Mouse (Mus musculus): ENCODE data around the gene Pcgf6. TPM values are rescaled to one million over a fixed set of nuclear protein-coding genes. Genes with fewer than 3 reads are reported as not detected.

Pcgf6 gene
- total and polyA plus RNA-seq, 2 experiments from 2014 or later = 3.3 to 4.1 TPM

DNA sequence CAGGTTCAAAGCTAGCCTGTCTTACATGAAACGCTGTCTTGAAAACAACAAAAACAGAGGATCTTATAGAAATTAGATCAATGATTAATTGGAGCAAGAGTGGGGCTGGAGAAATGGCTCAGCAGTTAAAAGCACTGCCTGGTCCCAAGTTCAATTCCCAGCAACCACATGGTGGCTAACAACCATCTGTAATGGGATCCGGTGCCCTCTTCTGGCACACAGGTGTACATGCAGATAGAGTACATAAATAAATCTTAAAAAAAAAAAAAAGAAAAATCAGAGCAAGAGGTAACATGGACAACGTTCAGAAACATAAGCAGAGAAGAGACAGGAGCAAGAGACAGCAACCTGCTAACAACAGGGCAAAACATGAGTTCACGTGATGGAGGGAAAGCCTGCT is 24.2 kb downstream of the Pcgf6 start:
- no peak for DNase-seq (ENCODE audit: low spot score)
- no peak overlapping the region for H3K4me3 ChIP-seq (ENCODE audit: low read depth, low read length)
- H3K9ac ChIP-seq (replicated peaks; ENCODE audit: low read depth, low read length) = no peak overlapping the region
- no peak for TF ChIP-seq CTCF (IDR thresholded peaks at IDR 0.05; ENCODE audit: low read depth)
- TF ChIP-seq EP300 (IDR thresholded peaks at IDR 0.05; ENCODE audit: low read depth) = no peak
- H3K4me2 ChIP-seq (ENCODE audit: low read depth, low read length) = no peak overlapping the region
- WGBS = 87% methylated on average over 4 of the region's 4 CpGs
- no peak for ATAC-seq (ENCODE audit: insufficient read depth, low read depth)
- H3K36me3 ChIP-seq (replicated peaks; ENCODE audit: control insufficient read depth, insufficient read depth, low read length) = no peaks in the 10 kb centered on the region
- no peaks in the 10 kb centered on the region for H3K9me3 ChIP-seq (replicated peaks; ENCODE audit: control insufficient read depth, low read length)
- H3K27ac ChIP-seq (ENCODE audit: low read depth) = no peak overlapping the region
- no peaks in the 10 kb centered on the region for H3K4me1 ChIP-seq (ENCODE audit: control insufficient read depth, insufficient read depth)
- H3K27me3 ChIP-seq (ENCODE audit: control insufficient read depth, insufficient read depth, low read length) = no peaks in the 10 kb centered on the region

GRCm38 (mm10) chr19:47024954-47025353 is 25.8 kb downstream of the Pcgf6 start:
- DNase-seq (ENCODE audit: low spot score) (no peak), ATAC-seq (ENCODE audit: insufficient read depth, low read depth) (no peak; the same call in 1 of the 2 replicates)
- Histone ChIP-seq H3K36me3 (replicated peaks; ENCODE audit: control insufficient read depth, insufficient read depth, low read length) (no peaks in the 10 kb centered on the region), H3K4me1 (ENCODE audit: control insufficient read depth, insufficient read depth) (no peaks in the 10 kb centered on the region), H3K4me2 (ENCODE audit: low read depth, low read length) (no peak overlapping the region), H3K27ac (ENCODE audit: low read depth) (no peak overlapping the region), H3K27me3 (ENCODE audit: control insufficient read depth, insufficient read depth, low read length) (no peaks in the 10 kb centered on the region), H3K9ac (replicated peaks; ENCODE audit: low read depth, low read length) (no peak overlapping the region), H3K4me3 (ENCODE audit: low read depth, low read length) (no peak overlapping the region), H3K9me3 (replicated peaks; ENCODE audit: control insufficient read depth, low read length) (no peaks in the 10 kb centered on the region)
- 35% methylated on average over 10 of the region's 10 CpGs for whole genome bisulfite sequencing
- TF ChIP-seq EP300 (IDR thresholded peaks at IDR 0.05; ENCODE audit: low read depth) (no peak), CTCF (IDR thresholded peaks at IDR 0.05; ENCODE audit: low read depth) (no peak)

- TF ChIP-seq EP300 (IDR thresholded peaks at IDR 0.05; ENCODE audit: low read depth) (no peak), CTCF (IDR thresholded peaks at IDR 0.05; ENCODE audit: low read depth) (no peak)
- DNase-seq (ENCODE audit: low spot score) (no peak), ATAC-seq (ENCODE audit: insufficient read depth, low read depth) (no peak)
- Histone ChIP-seq H3K4me3 (ENCODE audit: low read depth, low read length) (no peak overlapping the region), H3K36me3 (replicated peaks; ENCODE audit: control insufficient read depth, insufficient read depth, low read length) (no peaks in the 10 kb centered on the region), H3K4me1 (ENCODE audit: control insufficient read depth, insufficient read depth) (no peaks in the 10 kb centered on the region), H3K27ac (ENCODE audit: low read depth) (no peak overlapping the region), H3K9me3 (replicated peaks; ENCODE audit: control insufficient read depth, low read length) (no peaks in the 10 kb centered on the region), H3K27me3 (ENCODE audit: control insufficient read depth, insufficient read depth, low read length) (peaks cover 8% of the 10 kb centered on the region; the same call in 1 of the 2 replicates), H3K9ac (replicated peaks; ENCODE audit: low read depth, low read length) (no peak overlapping the region), H3K4me2 (ENCODE audit: low read depth, low read length) (no peak overlapping the region)
- WGBS = 72% methylated on average over 13 of the region's 13 CpGs
Observed at GRCm38 (mm10) chr19:47023546-47023945, 27.2 kb downstream of the Pcgf6 start.

DNA sequence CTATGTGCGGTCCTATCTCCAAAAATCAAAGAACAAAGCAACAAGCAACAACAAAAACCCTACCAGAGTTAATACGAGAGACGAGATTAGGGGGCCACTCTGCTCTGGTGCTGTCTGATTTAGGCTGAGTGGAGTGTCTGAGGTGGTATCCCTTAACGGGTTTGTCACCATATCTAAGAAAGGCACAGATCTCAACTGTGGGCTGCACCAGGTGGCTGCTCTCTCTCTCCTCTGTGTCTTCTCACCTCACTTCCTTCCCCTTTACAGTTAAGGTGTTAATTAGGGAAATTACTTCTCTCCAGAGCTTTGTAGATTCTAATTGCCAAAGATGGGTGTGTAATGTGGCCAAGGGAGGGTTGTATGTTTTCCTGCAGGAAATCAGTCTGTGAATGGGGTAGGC is 28.0 kb downstream of the Pcgf6 start:
- Histone ChIP-seq H3K27me3 (ENCODE audit: control insufficient read depth, insufficient read depth, low read length) (peaks cover 17% of the 10 kb centered on the region; the same call in 1 of the 2 replicates), H3K4me3 (ENCODE audit: low read depth, low read length) (no peak overlapping the region), H3K27ac (ENCODE audit: low read depth) (no peak overlapping the region), H3K4me1 (ENCODE audit: control insufficient read depth, insufficient read depth) (no peaks in the 10 kb centered on the region), H3K36me3 (replicated peaks; ENCODE audit: control insufficient read depth, insufficient read depth, low read length) (no peaks in the 10 kb centered on the region), H3K9ac (replicated peaks; ENCODE audit: low read depth, low read length) (no peak overlapping the region), H3K4me2 (ENCODE audit: low read depth, low read length) (no peak overlapping the region), H3K9me3 (replicated peaks; ENCODE audit: control insufficient read depth, low read length) (no peaks in the 10 kb centered on the region)
- DNase-seq (ENCODE audit: low spot score) = no peak
- TF ChIP-seq EP300 (IDR thresholded peaks at IDR 0.05; ENCODE audit: low read depth) = no peak
- no peak for TF ChIP-seq CTCF (IDR thresholded peaks at IDR 0.05; ENCODE audit: low read depth)
- no peak for ATAC-seq (ENCODE audit: insufficient read depth, low read depth)
- 65% methylated on average over 4 of the region's 4 CpGs for WGBS

- no peak overlapping the region for H3K27ac ChIP-seq (ENCODE audit: low read depth)
- peaks cover 46% of the 10 kb centered on the region for H3K27me3 ChIP-seq (ENCODE audit: control insufficient read depth, insufficient read depth, low read length)
- no peaks in the 10 kb centered on the region for H3K9me3 ChIP-seq (replicated peaks; ENCODE audit: control insufficient read depth, low read length)
- ATAC-seq (ENCODE audit: insufficient read depth, low read depth) (no peak), DNase-seq (ENCODE audit: low spot score) (no peak)
- 29% methylated on average over 6 of the region's 6 CpGs for WGBS
- H3K4me3 ChIP-seq (ENCODE audit: low read depth, low read length) = no peak overlapping the region
- H3K36me3 ChIP-seq (replicated peaks; ENCODE audit: control insufficient read depth, insufficient read depth, low read length) = no peaks in the 10 kb centered on the region
- H3K9ac ChIP-seq (replicated peaks; ENCODE audit: low read depth, low read length) = no peak overlapping the region
- H3K4me2 ChIP-seq (ENCODE audit: low read depth, low read length) = no peak overlapping the region
- TF ChIP-seq CTCF (IDR thresholded peaks at IDR 0.05; ENCODE audit: low read depth) = no peak
- TF ChIP-seq EP300 (IDR thresholded peaks at IDR 0.05; ENCODE audit: low read depth) = no peak
- no peaks in the 10 kb centered on the region; the same call in 1 of the 2 replicates for H3K4me1 ChIP-seq (ENCODE audit: control insufficient read depth, insufficient read depth)
Observed at GRCm38 (mm10) chr19:47019326-47019725, 31.4 kb downstream of the Pcgf6 start.

GRCm38 (mm10) chr19:47018330-47018729 is 32.4 kb downstream of the Pcgf6 start:
- no peaks in the 10 kb centered on the region; the same call in 1 of the 2 replicates for H3K4me1 ChIP-seq (ENCODE audit: control insufficient read depth, insufficient read depth)
- H3K9ac ChIP-seq (replicated peaks; ENCODE audit: low read depth, low read length) = no peak overlapping the region
- H3K4me3 ChIP-seq (ENCODE audit: low read depth, low read length) = no peak overlapping the region
- ATAC-seq (ENCODE audit: insufficient read depth, low read depth) (no peak), DNase-seq (ENCODE audit: low spot score) (no peak)
- H3K9me3 ChIP-seq (replicated peaks; ENCODE audit: control insufficient read depth, low read length) = no peaks in the 10 kb centered on the region
- H3K27me3 ChIP-seq (ENCODE audit: control insufficient read depth, insufficient read depth, low read length) = peaks cover 56% of the 10 kb centered on the region
- no peak overlapping the region for H3K4me2 ChIP-seq (ENCODE audit: low read depth, low read length)
- no peak overlapping the region for H3K27ac ChIP-seq (ENCODE audit: low read depth)
- H3K36me3 ChIP-seq (replicated peaks; ENCODE audit: control insufficient read depth, insufficient read depth, low read length) = no peaks in the 10 kb centered on the region
- 47% methylated on average over 2 of the region's 2 CpGs for WGBS
- no peak for TF ChIP-seq EP300 (IDR thresholded peaks at IDR 0.05; ENCODE audit: low read depth)

Measured in heart, postnatal 0 days (tissue).